Mouse (Mus musculus): ENCODE data around the gene Laptm4a.

Gene Laptm4a

DNA sequence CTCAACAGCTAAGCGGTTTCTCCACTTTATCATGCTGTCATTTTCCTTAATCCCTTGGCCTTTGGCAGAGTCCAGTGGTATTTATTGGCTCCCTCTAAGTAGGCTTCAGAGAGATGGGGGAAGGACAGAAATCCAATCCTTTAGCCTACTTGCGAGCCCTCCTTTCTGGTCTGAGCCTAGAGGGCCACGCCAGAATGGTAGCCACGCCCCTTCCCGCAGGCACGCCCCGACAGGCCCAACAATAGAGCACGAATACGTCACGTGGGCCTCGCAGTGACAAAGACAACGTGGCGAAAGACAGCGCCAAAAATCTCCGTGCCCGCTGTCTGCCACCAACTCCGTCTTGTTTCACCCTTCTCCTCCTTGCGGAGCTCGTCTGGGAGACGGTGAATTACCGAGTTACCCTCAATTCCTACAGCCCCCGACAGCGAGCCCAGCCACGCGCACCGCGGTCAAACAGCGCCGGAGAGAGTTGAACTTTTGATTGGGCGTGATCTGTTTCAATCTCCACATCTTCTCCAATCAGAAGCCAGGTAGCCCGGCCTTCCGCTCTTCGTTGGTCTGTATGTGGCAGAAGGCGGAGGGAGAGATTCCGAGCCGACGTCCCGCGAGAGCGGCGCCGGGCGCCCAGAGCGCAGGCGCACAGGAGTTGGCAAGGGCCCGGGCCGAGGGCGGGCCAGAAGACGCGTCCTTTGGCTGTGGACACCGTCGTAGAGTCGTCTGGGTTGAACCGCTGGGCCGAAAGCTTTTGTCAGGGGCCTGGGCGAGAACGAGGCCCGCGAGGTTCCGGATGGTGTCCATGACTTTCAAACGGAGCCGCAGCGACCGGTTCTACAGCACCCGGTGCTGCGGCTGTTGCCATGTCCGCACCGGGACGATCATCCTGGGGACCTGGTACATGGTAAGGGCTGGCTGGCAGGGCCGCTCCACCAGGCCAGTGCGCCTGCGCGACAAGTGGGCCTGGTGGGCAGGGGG is at the start of gene Laptm4a:
TSS of gene Laptm4a (plus strand) at position 271 of the 975 bp plus-strand sequence.
- DNase-seq (ENCODE audit: low spot score in 2 of 2): peak; percentile 97 to 99

DNA sequence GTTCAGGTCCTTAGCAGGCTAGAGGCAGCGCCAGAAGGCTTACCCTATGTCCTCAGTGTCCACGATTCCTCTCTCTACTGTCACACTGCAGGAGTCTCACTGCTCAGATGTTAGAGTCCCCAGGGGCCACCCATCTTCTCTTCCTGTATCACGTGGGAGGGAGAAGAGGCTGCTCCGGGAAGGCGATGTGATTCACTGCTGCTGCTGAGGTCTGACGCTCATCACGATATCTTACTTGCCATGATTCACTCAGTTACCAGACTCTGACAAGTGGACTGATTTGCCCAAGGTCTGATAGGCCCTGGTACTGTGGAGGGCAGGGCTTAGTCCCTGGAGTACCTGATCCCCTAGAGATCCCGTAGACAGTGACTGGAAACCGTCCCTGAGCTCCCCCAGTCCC is 45.9 kb upstream of the Laptm4a start:
- DNase-seq (ENCODE audit: low spot score in 2 of 2): no peak

DNA sequence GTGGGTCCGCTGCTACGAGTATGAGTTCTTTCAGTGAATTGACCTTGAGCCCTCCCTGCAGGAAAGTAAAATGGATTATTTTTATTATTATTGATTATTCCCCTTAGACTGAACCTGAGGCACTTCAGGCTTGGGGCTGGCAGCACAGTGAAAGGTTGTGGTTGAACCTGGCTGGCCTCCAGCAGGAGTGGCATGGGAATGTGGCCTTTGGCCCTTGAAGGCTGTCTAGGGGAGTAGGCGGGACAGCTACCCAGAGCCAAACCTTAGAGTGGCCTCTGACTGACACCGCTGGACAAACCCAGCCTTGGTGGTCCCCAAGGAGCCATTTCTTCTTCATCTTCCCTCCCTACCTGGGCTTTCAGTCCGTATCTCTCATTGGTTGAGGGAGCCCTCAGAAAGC is 44.6 kb upstream of the Laptm4a start:
- DNase-seq (ENCODE audit: low spot score in 2 of 2): no peak

DNA sequence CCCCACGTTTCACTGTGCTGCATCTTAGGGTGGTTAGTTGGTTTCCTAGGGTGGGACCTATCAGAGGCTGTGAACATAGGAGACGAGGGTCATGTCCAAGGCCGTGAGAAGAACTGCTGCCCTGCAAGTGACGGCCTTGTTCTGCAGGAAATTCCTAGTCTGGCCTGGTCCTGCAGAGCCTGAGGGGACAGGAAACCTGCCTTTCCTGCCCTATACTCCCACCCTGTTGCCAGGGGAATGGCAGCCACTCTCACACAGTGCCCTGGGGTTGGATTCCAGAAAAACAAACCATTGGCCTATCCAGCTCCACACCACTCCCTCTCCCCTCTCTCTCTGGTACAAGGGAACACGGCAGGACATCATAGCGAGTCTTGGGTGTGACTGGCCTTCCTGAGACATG is 44.1 kb upstream of the Laptm4a start:
- DNase-seq (ENCODE audit: low spot score in 2 of 2): no peak

DNA sequence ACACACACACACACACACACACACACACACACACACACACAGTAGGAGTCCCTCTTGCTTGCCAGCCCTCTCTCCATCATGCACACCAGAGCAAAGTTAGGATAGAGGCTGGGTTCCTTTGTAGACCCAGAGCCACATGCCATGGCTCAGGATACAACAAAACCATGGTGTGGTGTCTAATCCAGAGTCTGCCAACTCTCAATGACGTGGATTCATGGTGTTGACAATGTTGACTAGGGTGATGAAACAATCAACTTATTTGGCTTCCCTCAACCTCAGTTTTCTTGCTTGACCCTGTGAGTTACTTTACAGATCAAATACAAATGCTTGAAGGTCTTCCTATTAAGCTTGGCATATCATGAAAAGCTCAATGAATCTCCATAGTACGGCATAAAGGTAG is 42.7 kb upstream of the Laptm4a start:
- no peak for DNase-seq (ENCODE audit: low spot score in 2 of 2)

DNA sequence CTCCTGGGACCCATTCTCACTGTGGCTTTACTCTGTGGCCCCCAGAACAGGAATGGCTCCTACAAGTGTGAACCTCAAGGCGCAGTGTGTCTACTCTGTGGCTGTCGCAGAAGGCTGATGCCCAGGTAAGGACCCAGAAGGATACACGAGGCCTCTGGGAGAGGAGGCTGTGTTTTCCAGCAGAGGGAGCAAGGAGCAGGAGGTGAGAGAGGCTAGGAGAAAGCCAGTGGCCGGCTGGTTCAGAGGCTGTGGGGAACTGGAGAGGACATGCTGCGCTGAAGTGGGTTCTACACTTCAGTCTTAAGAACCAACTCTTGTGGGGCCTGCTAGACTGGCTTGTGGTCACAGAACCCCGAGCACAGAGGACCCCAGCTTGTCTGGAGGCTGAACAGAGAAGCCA is 42.1 kb upstream of the Laptm4a start:
- DNase-seq (ENCODE audit: low spot score in 2 of 2): no peak

DNA sequence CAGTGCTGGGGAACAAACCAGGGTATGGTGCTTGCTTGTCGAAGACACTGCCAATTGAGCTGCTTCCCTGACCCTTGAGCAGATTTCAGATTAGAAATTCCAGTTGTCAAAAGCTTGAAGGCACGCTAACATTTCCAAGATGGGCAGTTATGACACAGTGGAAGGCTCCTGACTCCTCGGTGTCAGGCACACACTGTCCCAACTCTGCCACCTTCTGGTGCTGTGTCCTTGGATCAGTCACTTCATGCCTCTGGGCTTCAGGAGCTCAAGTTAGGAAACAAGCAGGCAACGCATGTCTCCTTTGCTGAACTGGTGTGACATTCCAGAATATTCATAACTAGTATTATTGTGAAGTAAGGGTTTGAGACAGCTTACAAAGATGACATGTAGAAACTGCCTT is 39.7 kb upstream of the Laptm4a start:
- DNase-seq (ENCODE audit: low spot score in 2 of 2): no peak

DNA sequence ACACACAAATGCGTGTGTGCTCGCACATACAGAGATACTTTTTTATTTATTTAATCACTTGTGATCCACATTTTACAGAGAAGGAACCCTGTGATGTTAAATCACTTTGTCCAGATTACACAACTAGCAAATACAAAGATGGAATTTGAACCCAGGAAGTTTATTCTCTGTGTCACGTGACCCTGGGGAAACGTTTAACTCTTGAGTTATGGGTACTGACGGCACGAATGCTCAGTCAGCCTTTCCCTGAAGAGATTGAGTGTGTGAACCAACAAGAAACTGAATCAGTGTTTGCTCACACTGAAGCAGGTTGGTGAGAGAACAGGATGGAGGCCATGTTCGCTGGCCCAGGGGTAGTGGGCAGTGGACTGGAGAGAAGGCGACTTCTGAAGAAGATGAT is 39.1 kb upstream of the Laptm4a start:
- no peak for DNase-seq (ENCODE audit: low spot score in 2 of 2)

DNA sequence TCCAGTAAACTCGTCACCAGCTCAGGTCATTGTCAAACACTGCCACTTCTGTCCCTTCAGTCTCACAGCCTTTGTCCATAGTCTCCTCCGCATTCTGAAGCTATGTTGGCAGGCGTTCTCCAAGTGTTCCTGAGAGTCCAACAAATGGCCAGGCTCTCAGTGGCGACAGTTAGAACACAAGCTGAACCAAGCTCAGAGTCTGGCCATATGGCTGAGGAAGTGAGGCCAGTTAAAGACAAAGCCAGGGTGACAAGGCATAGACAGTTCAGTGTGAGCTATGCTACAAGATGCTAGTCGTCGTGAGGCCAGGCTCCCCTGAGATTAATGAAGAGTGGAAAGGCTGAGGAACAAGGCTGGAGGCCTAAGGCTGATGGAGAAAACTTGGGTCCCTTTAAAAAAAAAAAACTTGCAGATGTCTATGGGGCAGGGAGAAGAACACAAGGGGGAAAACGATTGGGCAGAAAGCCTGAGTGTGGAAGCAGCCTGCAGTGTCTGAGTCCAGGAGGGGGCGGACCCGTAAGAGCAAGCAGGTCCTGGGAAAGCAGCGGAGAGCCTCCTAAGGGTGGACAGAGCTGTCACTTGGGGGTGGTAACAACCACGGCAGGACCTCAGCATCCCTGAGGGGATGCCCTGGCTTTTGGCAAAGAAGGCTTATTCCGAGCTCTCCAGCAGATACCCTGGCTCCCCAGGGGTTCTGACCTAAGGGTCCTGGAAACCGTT is 36.9 kb upstream of the Laptm4a start:
- DNase-seq (ENCODE audit: low spot score in 2 of 2): no peak

DNA sequence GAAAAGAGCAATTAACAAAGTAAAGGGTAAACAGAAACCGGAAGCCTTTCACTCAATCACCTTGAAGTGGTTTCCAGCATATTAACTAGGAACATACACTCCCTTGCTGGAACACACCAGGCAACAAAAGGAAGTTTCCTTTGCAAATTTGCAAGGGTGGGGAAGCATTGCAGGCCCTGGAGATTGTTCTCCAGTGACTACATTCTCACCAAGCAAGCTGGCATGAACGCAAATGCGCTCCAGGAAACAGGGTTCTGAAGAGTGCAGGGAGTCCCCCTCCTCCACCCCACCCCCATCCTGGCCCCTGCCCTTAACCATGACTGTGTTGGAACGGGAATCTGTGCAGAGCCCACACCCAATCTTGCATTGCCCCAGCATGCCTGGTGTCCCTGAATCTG is 36.3 kb upstream of the Laptm4a start:
- DNase-seq (ENCODE audit: low spot score in 2 of 2): no peak

DNA sequence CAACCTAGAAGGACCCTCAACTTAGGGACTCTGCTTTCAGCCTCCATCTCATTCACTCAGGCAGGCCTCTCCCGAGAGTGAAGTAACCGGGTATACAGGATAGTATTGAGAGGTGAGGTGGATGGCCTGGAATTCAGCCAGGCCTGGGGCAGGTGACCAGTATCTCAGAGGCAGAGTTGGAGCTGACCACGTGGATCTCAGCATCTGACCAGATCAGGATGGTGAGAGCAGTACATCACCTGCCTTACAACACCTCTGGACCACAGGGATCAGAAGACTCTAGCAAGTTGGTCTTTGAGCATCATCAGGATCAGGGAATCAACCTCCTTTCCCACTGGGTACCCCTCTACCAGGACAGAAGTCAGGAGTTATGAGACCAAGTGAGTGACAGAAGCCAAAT is 35.5 kb upstream of the Laptm4a start:
- DNase-seq (ENCODE audit: low spot score in 2 of 2): no peak

DNA sequence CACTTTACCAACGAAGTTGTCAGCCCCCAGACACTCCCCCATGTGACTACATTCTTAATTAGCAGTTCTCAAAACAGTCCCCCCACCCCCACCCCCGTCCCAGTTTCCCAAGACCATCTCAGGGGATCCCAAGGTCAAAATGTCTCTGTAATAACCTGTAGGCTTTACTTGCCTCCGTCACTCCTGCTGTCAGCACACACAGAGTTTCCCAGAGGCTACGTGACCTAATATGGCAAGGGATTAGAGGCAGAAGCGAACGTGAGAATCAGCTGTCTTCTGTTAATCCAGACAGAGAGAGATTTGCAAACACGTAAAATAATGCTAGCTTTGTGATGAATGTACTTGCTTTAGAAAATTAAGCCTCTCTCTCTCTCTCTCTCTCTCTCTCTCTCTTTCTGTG is 33.0 kb upstream of the Laptm4a start:
- no peak for DNase-seq (ENCODE audit: low spot score in 2 of 2)

DNA sequence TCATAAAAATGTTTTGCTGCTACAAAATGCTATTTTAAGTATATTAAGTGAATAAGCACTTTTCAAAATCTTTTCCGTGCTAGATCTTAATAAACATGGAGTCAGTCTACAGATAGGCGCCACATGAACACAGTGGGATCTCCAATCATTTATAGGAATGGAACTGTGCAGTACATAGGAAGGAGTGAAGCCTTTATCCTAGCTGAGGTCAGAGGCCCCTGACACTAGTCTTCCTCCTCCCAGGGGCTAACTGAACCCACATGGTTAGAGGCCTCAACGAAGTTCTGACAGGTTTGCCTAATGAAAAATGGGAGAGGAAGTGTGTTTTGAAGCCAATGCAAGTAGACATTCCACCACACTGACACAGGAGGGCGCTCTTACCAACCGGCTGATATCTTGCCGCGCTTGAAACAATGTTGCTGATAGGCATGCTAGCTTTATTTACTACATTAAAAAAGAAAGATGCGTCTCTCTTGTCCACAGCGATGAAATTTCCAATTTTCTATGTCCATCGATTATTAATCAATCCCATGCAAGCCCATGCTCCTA is 32.3 kb upstream of the Laptm4a start:
- DNase-seq (ENCODE audit: low spot score in 2 of 2): peak; percentile 59 to 76

DNA sequence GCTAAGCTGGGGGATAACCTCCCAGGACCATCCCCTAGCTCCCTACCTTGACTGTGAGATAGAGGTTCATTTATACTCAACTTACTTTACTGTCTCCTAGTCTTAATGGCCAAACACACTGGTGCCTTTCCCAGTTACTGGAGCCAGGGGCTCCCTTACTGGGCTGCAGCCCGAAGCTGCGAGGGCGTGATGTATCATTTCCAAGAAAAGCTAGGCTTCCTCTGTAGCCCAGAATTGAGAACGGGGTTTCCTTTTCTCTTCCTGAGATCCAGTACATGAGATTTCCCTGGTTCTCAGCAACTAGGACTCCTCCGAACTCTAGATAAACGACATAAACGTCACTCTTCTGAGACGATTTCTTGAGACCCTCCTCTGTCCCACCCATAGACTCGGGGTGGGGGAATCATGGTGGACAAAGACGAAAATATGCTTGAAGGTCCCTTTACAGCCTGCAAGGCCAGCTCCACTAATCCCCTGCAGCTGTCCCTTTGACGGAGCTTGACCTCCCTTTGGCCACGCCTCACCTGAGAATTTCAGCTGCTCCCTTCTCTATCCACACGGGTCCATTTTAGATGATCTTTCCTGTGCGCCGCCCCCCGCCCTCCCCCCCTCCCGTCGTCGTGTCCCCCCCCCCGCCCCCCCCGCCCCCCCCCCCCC is 28.5 kb upstream of the Laptm4a start:
- DNase-seq (ENCODE audit: low spot score in 2 of 2): no peak

DNA sequence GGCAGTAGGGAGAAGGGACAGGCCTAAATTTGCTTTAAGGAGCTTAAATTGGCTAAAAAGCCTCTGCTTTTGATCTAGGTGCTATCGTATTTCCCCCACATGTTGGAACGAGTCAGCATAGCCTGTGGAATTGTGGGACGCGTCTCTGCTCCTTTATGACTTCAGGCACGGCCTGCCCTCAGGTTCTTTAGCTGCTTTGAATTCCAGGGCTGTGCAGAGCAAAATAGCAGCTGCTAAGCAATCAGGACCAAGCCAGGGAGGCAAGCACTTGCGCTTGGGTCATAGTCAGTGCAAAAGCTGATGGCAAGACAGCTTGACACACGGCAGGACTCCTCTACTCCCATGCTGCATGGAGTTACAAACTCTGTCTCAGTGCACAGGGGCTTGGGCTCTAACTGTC is 24.3 kb upstream of the Laptm4a start:
- DNase-seq (ENCODE audit: low spot score in 2 of 2): no peak

DNA sequence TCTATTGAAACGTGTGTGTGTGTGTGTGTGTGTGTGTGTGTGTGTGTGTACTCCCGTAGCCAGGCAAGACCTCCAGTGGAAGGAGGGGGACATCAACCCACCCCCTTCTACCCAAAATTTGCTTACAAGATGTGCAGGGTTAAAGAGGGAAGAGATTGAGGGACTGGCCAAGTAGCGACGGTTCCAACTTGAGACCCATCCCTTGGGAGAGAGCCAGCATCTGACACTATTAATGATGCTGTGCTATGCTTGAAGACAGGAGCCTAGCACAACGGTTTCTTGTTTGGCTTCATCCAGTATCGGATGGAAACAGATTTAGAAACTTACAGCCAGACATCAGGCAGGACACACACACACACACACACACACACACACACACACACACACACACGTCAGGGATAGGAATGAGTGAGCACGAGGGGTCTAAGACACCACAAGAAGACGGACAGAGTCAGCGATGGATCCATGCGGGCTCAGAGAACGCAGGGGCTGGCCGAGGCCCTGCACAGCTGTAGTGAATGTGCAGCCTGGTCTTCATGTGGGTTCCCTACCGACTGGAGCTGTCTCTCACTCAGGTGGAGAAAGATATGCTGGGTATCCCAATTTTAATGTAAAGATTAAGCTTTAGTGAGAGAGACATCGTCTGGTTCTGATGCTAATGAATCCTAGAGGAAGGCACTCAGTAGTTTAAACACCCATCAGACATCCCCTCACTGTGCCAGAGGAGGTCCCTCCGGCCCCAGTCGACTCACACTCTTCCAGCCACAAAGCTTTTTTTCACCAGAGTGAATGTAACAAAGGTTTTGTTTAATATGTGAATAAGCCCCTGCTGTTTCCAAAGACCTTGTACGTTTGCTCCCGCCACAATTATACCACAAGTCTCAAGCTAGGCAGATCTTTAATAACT is 22.3 kb upstream of the Laptm4a start:
- no peak for DNase-seq (ENCODE audit: low spot score in 2 of 2)

DNA sequence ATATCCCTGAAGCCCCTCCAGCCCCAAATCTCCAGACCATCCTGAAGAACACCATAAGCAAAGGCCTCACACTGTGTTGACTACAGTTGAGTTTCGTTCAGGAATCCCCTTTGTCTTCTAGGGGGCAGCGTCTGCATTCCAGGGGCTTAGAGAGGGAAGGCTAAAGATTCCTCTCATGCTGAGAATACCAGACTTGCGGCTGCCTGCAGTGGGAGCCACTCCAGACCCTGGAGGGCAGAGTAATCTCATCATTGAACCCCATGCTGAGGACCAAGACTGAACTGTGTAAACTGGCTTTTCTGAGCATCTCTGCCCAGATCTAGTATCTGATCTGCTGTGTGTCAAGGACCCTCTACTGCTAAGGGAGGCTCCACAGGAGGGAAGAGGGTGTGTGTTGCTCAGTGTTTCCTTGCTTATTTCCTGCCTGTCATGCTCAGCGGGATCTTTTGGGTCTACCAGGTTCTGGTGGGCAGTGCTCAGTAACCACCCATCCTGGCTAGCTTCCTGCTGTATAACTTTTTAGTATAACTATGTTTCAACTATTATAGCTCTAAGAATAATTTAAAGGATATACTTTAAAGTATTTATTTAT is 21.3 kb upstream of the Laptm4a start:
- no peak for DNase-seq (ENCODE audit: low spot score in 2 of 2)

DNA sequence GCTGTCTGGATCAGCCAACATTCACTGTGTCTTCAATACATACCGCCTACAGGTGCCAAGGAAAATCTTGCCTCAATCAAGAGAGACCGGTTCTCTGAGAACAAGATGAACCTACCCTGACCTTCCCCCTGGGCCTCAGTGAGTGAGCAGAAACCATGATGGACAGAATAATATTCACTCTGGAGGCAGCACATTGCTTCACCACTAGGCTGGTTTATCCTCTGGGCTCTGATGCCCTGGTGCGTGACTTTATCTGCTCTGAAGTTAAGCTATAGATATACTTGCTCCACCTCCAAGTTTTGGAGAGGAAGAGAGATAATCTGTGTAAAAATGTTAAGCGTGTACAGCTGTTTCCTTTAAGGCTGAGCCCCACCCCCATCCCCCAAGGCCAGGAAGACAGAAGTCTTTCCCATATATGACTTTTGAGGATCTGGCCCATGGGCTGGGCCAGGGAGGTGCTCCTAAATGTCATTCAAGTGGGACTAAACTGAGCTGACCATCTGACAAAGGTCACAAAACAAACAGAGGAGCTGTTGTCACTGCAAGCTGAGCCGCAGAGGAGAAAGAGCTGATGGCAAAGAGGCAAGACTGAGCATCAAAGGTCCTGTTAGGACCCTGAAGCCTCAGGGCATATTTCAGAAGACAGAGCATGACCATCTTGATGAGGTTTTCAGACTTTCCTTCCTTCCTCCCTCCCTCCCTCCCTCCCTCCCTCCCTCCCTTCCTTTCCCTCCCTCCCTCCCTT is 20.4 kb upstream of the Laptm4a start:
- peak in 1 of 2 experiments; percentile 39 for DNase-seq (ENCODE audit: low spot score in 2 of 2)

DNA sequence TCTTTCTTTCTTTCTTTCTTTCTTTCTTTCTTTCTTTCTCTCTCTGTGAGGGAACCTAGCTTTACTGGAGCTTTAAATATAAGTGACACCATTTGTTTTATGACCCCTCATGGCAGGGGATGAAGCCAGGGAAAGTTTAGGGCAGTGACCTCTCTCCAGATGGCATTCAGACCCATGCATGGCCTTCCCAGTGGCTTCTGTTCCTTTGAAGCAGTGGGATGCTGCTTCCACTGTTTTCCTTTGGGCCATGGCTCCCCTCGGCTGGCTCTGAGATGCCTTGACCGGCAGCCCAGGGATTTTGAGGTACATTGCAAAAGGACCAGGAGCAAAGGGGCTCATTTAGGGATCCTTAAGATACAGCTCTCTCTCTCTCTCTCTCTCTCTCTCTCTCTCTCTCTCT is 19.5 kb upstream of the Laptm4a start:
- DNase-seq (ENCODE audit: low spot score in 2 of 2): no peak

DNA sequence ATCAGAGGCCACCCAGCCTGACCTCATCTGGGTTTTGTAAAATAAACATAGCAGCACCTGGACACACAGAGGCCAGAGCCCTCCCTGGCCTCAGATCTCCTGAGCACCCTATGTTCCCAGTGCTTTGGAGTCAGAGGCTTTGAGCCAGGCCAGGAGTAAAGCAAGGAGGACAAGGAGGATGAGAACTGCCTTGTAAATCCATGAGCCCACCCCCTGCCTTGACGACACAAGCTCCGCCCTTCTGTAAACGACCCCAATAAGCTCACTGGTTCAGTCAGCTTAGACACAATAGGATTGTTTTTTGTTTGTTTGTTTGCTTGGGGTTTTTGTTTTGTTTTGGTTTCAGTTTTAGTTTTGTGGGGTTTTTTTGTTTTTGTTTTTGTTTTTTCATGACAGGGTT is 19.0 kb upstream of the Laptm4a start:
- DNase-seq (ENCODE audit: low spot score in 2 of 2): no peak
